Mouse (Mus musculus): ENCODE results near the gene Tekt5. TPM values are rescaled to one million over a fixed set of nuclear protein-coding genes. Genes with fewer than 3 reads are reported as not detected.

Tekt5 gene
- total RNA-seq, 2 experiments from 2014 or later, result 7.9 to 9.2 TPM

DNA sequence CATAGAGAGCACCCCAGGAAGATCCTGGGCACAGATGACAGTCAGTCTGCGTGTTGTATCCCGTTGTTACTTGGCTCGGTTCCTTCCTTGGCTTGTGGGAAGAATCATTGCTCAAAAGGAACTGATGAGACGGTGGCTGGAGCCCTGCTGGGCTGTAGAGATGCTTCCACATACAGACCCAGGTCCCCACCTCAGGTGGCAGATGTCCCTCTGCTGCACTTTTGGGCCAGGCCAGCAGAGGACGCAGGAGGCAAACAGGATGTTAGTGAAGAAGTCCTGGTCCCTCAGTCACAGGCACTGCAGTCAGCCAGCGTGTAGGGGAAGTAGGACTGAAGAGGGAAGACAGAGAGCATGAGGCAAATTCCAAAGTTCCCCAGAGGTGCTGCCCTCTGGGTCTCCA lies 20.7 kb upstream of the Tekt5 start:
- Histone ChIP-seq H3K4me3 (no peak overlapping the region), H3K27ac (no peak overlapping the region)
- peak; percentile 52 for TF ChIP-seq CTCF (IDR thresholded peaks at IDR 0.05)
- intact Hi-C loops (cut with DNase I), result loop anchor here (1.0 kb wide), 1 partner anchor 105 kb away; no protein-coding TSS in a partner anchor
- DNase-seq (ENCODE audit: extremely low spot score in 1 of 2, low spot score in 2 of 2), result no peak

DNA sequence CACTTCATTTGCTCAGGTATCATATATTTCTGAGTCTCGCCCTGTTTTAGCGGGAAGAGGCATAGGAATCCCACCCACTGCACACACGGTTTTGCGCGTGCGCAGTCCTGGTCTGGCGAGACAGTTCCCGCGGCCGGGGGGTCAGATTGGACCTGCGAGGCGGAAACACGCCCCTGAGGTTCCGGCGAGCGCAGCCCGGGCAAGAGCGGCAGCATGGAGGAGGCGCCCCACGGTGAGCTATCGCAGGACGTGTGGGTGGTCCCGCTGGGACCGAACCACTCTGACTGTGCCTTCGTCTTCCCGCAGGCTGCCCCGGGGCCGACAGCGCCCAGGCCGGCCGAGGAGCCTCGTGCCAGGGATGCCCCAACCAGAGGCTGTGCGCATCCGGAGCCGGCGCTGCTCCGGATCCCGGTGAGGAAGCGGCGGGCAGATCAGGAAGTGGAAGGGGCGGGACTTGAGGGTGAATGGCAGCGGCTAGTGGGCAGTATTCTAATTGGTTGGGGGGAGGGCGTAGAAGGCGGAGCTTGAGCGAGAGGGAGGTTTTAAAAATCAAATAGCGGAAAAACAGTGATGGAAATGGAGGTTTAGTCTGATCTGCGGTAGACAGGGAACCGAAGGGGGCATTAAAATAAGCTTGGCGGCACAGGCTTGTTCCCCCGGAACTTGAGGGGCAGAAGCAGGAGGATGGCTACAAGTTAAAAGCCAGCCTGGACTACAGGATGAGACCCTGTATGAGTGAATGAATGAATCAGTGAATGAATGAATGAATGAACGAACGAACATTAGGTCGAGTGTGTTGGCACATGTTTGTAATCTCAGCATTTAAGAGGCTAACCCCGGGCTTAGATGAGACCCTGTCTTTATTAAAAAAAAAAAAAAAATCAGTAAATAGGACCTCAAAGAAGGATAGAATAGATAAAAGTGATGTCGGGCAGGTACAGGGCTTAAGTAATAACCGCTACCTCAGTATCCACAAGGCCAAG lies 16.8 kb upstream of the Tekt5 start, which contains the start of gene Nubp1:
Gene Nubp1 (plus strand): TSS at position 185 of the 983 bp plus-strand sequence.
- intact Hi-C loops (cut with DNase I), result no loop called here
- peak within 1 kb of the TSS; percentile 92 for H3K27ac ChIP-seq
- peak within 1 kb of the TSS; percentile 73 for H3K4me3 ChIP-seq
- DNase-seq (ENCODE audit: extremely low spot score in 1 of 2, low spot score in 2 of 2), result peak; percentile 89 to 91
- no peak; the same call in 1 of the 2 replicates for TF ChIP-seq CTCF (IDR thresholded peaks at IDR 0.05)

DNA sequence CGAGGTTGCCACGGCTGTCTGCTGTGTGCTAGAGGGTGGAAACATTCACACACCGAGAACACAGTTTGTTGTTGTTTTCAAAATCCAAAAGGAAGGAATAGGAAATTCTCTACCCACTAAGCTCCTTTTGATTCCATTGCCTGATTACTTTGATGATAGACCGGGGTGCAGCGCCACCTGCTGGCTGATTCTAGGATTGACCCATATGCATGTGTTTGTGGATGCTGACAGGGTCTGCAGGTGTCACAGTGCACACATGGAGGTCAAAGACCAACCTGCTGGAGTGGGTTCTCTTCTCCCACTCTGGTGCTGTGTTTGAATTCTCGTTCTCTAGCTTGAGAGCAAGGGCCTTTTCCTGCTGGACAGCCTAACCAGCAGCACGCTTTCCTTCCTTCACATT lies 3.9 kb upstream of the Tekt5 start:
- DNase-seq (ENCODE audit: extremely low spot score in 1 of 2, low spot score in 2 of 2), result peak; percentile 83 to 89
- peak; percentile 95 for TF ChIP-seq CTCF (IDR thresholded peaks at IDR 0.05)
- Histone ChIP-seq H3K4me3 (no peak overlapping the region), H3K27ac (no peak overlapping the region)
- intact Hi-C loops (cut with DNase I), result loop anchor here (5.0 kb wide), 2 partner anchors 117 to 312 kb away; no protein-coding TSS in a partner anchor

DNA sequence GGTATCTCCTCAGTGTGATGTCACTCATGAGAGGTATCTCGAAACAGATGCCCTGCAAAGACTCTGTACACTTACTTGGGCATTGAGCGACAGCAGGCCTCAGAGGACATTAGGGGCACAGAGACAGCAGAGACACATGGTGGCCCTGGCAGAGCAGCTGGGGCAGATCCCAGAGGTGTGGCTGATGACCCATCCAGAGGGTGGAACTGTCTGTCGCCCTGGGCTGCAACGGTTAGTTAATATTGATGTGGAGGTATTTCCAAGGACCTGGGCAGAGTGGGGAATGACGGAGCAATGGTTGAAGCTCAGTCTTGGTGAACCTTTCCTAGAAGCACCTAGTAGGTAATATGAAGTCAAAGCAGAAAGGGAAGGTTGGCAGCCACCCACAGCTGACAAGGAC lies 3.5 kb upstream of the Tekt5 start:
- intact Hi-C loops (cut with DNase I), result loop anchor here (5.0 kb wide), 2 partner anchors 116 to 311 kb away; no protein-coding TSS in a partner anchor
- TF ChIP-seq CTCF (IDR thresholded peaks at IDR 0.05), result no peak
- Histone ChIP-seq H3K4me3 (no peak overlapping the region), H3K27ac (no peak overlapping the region)
- no peak for DNase-seq (ENCODE audit: extremely low spot score in 1 of 2, low spot score in 2 of 2)

DNA sequence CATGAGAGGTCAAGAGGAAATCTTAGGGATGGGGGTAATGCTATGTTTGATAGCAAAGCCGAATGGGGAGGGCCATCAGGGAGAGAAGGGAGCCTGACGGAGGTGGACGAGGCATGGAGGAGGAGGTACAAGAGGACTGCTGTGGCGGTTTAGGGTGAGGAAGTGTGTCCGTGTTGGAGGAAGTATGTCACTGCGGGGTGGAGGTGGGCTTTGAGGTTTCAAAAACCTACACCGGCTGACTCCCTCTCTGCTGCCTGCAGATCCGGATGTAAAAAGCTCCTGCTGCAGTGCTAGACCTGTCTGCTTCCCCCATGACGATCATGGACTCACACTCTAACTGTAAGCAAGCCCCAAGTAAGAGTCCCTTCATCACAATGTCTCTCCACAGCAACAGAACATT lies 2.7 kb downstream of the Tekt5 start:
- intact Hi-C loops (cut with DNase I), result no loop called here
- Histone ChIP-seq H3K4me3 (no peak overlapping the region), H3K27ac (no peak overlapping the region)
- no peak for DNase-seq (ENCODE audit: extremely low spot score in 1 of 2, low spot score in 2 of 2)
- TF ChIP-seq CTCF (IDR thresholded peaks at IDR 0.05), result no peak

DNA sequence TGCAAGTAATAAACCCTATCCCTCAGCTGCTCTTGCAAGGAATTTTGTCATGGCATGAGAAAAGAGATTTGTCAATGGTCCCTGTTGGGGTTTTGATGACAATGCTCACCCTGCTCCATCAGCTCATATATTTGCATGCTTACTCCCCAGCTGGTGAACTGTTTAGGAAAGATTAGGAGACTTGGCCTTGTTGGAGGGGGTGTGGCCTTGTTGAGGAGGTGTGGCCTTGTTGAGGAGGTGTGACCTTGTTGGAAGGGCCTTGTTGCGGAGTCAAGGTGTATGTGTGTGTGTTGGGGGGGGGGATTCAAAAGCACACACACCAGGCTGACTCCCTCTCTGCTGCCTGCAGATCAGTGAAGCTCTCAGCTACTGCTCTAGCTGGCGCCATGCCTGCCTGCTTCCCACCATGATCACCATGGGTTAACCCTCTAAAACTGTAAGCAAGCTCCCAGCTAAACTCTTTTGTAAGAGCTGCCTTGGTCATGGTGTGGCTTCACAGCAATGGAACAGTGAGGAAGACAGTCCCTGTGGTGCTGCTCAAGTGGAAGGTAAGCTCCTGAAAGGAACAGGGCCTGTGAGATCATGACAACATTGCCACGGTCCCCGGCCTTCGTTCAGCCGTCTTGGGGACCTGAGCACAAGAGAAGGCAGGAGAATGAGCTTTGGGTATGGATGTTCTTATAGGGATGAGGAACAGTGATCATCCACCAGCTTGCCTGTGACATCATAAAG lies 6.5 kb downstream of the Tekt5 start:
- Histone ChIP-seq H3K27ac (no peak overlapping the region), H3K4me3 (no peak overlapping the region)
- no peak for DNase-seq (ENCODE audit: extremely low spot score in 1 of 2, low spot score in 2 of 2)
- no peak for TF ChIP-seq CTCF (IDR thresholded peaks at IDR 0.05)
- intact Hi-C loops (cut with DNase I), result no loop called here

DNA sequence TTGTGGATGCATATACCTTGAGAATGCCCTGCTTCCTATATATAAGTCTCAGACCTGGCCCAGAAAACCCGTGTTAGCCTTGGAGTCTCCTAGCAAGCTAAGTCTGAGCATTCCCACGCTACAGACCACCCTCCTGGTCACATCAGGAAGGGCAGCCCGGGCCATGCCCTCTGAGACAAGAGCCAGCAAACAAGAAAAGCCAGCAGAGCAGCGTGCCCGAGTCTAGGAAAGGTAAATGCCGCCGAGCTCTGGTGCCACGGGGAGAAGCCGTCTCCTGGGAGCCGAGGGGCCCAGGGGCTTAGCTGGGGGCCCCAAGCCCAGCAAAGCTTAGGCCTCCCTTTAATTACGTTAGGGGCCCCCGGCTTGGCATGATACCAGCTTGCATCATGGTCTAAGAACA lies 10.0 kb downstream of the Tekt5 start:
- no peak for DNase-seq (ENCODE audit: extremely low spot score in 1 of 2, low spot score in 2 of 2)
- Histone ChIP-seq H3K4me3 (no peak overlapping the region), H3K27ac (no peak overlapping the region)
- intact Hi-C loops (cut with DNase I), result no loop called here
- no peak for TF ChIP-seq CTCF (IDR thresholded peaks at IDR 0.05)

DNA sequence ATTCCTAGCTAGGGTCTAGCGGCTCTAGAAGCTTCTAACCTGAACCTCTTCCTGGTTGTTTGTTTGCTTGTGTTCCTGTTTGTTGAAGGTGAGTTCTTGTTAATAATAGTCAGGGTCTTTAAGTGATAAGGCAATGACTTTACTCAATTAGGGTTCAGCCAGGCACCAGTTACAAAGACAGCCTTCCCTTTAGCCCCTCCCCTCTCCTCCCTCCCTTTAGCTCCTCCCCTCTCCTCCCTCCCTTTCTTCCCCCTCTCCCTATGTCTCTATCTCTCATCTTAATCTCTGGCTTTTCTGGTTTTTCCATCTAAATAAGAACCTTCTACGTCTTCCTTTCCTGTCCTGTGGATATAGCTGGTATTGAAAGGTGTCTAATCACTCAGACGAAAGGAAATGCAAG lies 10.7 kb downstream of the Tekt5 start:
- DNase-seq (ENCODE audit: extremely low spot score in 1 of 2, low spot score in 2 of 2), result no peak
- no peak overlapping the region for H3K4me3 ChIP-seq
- no peak overlapping the region for H3K27ac ChIP-seq
- intact Hi-C loops (cut with DNase I), result no loop called here
- TF ChIP-seq CTCF (IDR thresholded peaks at IDR 0.05), result no peak

DNA sequence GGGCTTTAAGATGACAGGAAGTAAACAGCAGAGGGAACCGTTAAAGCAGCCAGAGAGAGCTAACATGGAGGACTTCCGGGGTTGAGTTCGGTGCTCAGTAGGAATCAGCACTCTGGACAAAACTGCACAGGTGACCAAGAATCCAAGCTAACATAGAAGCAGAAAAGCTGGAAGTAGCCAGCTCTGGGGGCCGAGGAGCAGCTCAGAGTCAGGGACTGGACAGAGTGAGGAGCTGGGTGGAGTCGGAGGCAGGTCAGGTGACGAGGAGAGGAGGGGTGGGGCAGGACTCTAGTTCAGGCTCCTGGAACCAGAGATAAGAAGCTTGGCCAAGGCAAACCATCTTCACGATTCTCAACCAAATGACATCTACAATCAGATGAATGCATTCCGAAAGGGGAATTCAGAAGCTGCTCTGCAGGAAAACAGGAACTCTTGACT lies 11.2 kb downstream of the Tekt5 start:
- no peak for DNase-seq (ENCODE audit: extremely low spot score in 1 of 2, low spot score in 2 of 2)
- no peak for TF ChIP-seq CTCF (IDR thresholded peaks at IDR 0.05)
- no peak overlapping the region for H3K4me3 ChIP-seq
- intact Hi-C loops (cut with DNase I), result no loop called here
- H3K27ac ChIP-seq, result no peak overlapping the region

DNA sequence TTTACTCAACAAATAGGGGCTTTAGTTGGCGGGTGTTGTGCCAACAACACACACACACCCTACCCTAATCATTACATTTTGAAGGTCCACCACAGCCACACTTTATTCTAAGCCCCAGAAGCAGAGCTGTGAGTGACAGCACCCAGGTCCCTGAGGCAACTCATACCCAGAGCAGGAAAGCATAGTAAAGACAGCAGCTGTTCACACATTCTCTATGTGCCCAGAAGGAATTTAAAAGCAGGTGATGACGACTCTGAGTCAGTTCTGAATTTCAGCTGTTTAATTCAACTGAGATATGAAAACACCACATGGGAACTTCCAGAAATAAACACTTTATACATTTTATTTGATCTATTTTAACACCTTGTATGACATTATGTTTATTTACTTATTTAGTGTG lies 15.8 kb downstream of the Tekt5 start:
- no peak for DNase-seq (ENCODE audit: extremely low spot score in 1 of 2, low spot score in 2 of 2)
- TF ChIP-seq CTCF (IDR thresholded peaks at IDR 0.05), result no peak
- H3K27ac ChIP-seq, result no peak overlapping the region
- intact Hi-C loops (cut with DNase I), result no loop called here
- no peak overlapping the region for H3K4me3 ChIP-seq

DNA sequence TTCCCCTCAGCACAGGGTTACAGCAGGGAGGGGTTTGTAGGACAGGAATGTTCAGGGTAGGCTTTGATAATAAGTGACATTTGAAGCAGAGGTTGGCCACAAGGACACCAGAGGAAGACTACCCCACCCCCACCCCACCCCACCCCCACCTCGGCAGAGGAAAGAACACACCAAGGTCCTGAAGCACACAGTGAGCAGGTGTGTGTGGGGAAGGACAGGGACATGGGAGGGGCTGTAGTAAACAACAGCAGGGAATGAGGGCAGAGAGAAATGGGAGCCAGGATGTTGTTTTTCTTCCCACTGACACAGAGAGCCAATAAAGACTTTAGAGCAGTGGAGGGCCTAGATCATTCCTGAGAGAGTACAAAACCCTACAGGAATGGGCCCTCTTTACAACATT lies 18.0 kb downstream of the Tekt5 start:
- no peak overlapping the region for H3K27ac ChIP-seq
- intact Hi-C loops (cut with DNase I), result no loop called here
- DNase-seq (ENCODE audit: extremely low spot score in 1 of 2, low spot score in 2 of 2), result no peak
- no peak overlapping the region for H3K4me3 ChIP-seq
- no peak for TF ChIP-seq CTCF (IDR thresholded peaks at IDR 0.05)
